Mouse (Mus musculus) heart, embryonic 16.5 days (tissue): ENCODE data around the gene Grin2b. TPM values are rescaled to one million over a fixed set of nuclear protein-coding genes. Genes with fewer than 3 reads are reported as not detected.

ENCODE experiments used
- ATAC-seq: fragments of 200-750 bp; cut with Nextera tagmentation; replicated peaks from 2 replicates; pipeline ENCODE4 v1.8.0; 2017; ENCODE audit warnings: moderate number of reproducible peaks; ENCODE audit not compliant: insufficient read depth, low FRiP score; ENCODE audit errors: extremely low read depth
- H3K27ac ChIP-seq: fragments of 300-500 bp; sonication (generic); 2 replicates; pipeline ENCODE4 v1.5.1; 2014; ENCODE audit warnings: mild to moderate bottlenecking, low read length, control low read depth, moderate library complexity
- H3K27me3 ChIP-seq: fragments of 300-500 bp; sonication (generic); 2 replicates; pipeline ENCODE4 v1.6.1; 2014; ENCODE audit warnings: low read length, mixed read lengths; ENCODE audit not compliant: control insufficient read depth, insufficient read depth
- H3K36me3 ChIP-seq: fragments of 300-500 bp; sonication (generic); 2 replicates; pipeline ENCODE4 v1.6.1; 2014; ENCODE audit not compliant: control insufficient read depth, insufficient read depth
- H3K4me1 ChIP-seq: fragments of 300-500 bp; sonication (generic); 2 replicates; pipeline ENCODE4 v1.6.1; 2014; ENCODE audit warnings: low read length, mixed read lengths; ENCODE audit not compliant: control insufficient read depth, insufficient read depth
- H3K4me2 ChIP-seq: fragments of 300-500 bp; sonication (generic); 2 replicates; pipeline ENCODE4 v1.6.1; 2014; ENCODE audit warnings: low read depth, mild to moderate bottlenecking, control low read depth, low read length
- H3K4me3 ChIP-seq: fragments of 300-500 bp; sonication (generic); 2 replicates; pipeline ENCODE4 v1.5.1; 2014; ENCODE audit warnings: mild to moderate bottlenecking, control low read depth, low read length
- H3K9ac ChIP-seq: fragments of 300-500 bp; sonication (generic); 2 replicates; pipeline ENCODE4 v1.6.1; 2014; ENCODE audit warnings: low read length, control low read depth
- H3K9me3 ChIP-seq: fragments of 300-500 bp; sonication (generic); replicated peaks from 2 replicates; pipeline ENCODE4 v1.6.1; 2016; ENCODE audit warnings: low read length; ENCODE audit not compliant: control insufficient read depth
- WGBS: fragments of 180-500 bp; shearing (Covaris S2); extraction: QIAGEN DNeasy Blood & Tissue Kit; methylation state at CpG from one replicate; pipeline ENCODE4 v1.1.7; 2014; 5-methylcytosine and 5-hydroxymethylcytosine counted together
- polyA plus RNA-seq: library from polyadenylated mRNA; unstranded; fragments of >200 nt; fragmentation: Nextera tagmentation; extraction: Ambion mirVana; gene quantifications from 2 replicates; pipeline ENCODE4 v1.2.1, GENCODE M21; 2015

The Grin2b gene
- polyA plus RNA-seq, 1 experiment from 2014 or later, result under 0.01 TPM

DNA sequence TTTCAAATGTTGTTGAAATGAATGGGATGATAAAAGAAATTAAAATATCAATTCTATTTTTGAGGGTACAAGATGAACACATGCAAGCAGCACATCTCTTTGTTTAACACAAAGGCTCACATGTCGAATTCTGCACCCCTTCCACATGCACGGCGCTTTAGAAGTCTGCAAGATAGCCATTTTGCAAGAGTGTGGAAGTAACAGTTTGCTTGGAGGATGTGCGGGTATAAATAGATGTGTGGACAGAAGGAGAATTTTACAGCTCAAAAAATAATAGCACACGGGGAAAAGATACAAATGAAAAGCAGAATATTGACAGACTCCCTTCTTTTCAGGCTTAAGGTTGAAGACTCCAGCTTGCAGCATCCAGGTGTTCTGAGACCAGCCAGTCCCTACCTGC is 2.9 kb downstream of the Grin2b start:
- no peak overlapping the region for H3K27ac ChIP-seq
- H3K9me3 ChIP-seq, result no peaks in the 10 kb centered on the region
- H3K36me3 ChIP-seq, result no peaks in the 10 kb centered on the region
- 78% methylated on average over 5 of the region's 5 CpGs for WGBS
- H3K4me3 ChIP-seq, result no peak overlapping the region
- ATAC-seq, result no peak
- H3K9ac ChIP-seq, result no peak overlapping the region
- H3K4me1 ChIP-seq, result peaks cover 8% of the 10 kb centered on the region; the same call in 1 of the 2 replicates
- H3K27me3 ChIP-seq, result peaks cover 41% of the 10 kb centered on the region
- H3K4me2 ChIP-seq, result no peak overlapping the region

DNA sequence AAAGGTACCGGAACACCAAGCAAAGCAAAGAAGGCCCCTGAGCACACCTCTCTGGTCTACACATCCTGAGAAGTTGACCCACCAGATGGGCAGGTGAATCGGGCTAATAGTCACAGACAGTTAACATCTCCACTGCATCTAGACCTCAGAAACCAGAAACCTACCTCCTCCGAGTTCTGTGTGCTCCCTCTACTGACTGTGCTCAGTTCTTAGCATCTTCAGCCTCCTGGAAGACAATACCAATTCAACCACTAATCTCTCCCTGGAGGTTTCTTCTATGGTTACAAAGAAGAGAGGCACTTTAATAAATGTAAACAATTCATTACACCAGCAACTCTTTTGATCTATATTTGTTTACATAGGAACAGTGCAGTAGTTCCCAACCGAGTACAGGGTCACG is 6.0 kb downstream of the Grin2b start:
- no peak overlapping the region for H3K9ac ChIP-seq
- peaks cover 3% of the 10 kb centered on the region; the same call in 1 of the 2 replicates for H3K4me1 ChIP-seq
- no peaks in the 10 kb centered on the region for H3K9me3 ChIP-seq
- WGBS, result 74% methylated on average over 5 of the region's 5 CpGs
- H3K4me3 ChIP-seq, result no peak overlapping the region
- no peak overlapping the region for H3K4me2 ChIP-seq
- peaks cover 26% of the 10 kb centered on the region for H3K27me3 ChIP-seq
- no peak overlapping the region for H3K27ac ChIP-seq
- ATAC-seq, result no peak
- H3K36me3 ChIP-seq, result no peaks in the 10 kb centered on the region

DNA sequence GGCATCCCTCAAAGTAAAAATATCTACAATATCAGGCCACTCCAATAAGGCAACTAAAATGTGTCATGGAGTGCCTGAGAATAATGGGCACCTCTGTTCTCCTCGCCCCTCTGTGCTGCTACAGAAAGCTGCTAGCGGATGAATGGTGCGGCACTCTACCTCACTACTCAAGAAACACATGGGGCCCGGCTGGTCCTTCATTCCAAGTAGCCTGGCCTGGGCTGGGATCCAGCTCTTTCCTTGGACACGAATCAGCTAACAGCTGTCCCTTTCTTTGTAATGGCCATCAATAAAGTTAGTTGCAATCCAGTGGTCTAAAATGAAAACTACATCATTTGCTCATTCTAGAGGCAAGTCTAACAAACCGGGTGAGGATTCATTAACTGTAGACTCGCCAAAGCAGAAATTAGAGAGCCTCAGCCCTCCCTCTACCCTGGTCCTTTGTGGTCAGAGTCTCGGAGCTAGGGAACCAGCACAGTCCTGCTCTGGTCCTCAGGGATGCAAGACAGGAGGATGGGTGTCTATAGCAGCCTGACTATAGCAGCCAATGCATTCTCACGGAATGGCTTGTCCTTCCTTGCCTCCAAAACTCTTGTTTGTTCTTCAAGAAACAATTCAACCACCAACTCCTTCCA is 7.8 kb downstream of the Grin2b start:
- Histone ChIP-seq H3K9ac (no peak overlapping the region), H3K4me2 (no peak overlapping the region), H3K4me1 (no peaks in the 10 kb centered on the region), H3K36me3 (no peaks in the 10 kb centered on the region), H3K27ac (no peak overlapping the region), H3K27me3 (peaks cover 9% of the 10 kb centered on the region), H3K4me3 (no peak overlapping the region), H3K9me3 (no peaks in the 10 kb centered on the region)
- ATAC-seq, result no peak
- 67% methylated on average over 9 of the region's 9 CpGs for WGBS

DNA sequence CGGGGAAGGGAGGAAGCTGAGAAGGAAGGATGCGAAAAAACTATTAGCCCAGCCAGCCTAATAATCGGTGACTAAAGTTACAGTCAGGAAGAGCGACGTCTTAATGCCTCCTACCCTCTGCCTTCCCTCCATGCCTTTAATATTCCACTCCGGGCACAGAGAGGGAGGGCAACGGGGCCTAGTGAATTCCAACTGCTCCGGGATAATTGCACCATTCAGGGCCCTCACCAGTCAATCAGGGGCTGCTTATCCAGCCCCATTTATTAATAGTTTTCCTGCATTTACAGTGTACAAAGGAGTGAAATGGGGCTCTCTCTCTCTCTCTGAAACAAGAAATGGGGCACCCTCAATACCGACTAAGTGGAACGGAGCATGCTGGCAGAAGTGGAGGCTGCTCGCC is 11.2 kb downstream of the Grin2b start:
- H3K36me3 ChIP-seq, result no peaks in the 10 kb centered on the region
- no peak; the same call in 1 of the 2 replicates for ATAC-seq
- no peak overlapping the region for H3K27ac ChIP-seq
- no peaks in the 10 kb centered on the region for H3K9me3 ChIP-seq
- H3K9ac ChIP-seq, result no peak overlapping the region
- H3K4me2 ChIP-seq, result no peak overlapping the region
- H3K4me3 ChIP-seq, result no peak overlapping the region
- no peaks in the 10 kb centered on the region for H3K4me1 ChIP-seq
- 80% methylated on average over 11 of the region's 11 CpGs for WGBS
- no peaks in the 10 kb centered on the region for H3K27me3 ChIP-seq

DNA sequence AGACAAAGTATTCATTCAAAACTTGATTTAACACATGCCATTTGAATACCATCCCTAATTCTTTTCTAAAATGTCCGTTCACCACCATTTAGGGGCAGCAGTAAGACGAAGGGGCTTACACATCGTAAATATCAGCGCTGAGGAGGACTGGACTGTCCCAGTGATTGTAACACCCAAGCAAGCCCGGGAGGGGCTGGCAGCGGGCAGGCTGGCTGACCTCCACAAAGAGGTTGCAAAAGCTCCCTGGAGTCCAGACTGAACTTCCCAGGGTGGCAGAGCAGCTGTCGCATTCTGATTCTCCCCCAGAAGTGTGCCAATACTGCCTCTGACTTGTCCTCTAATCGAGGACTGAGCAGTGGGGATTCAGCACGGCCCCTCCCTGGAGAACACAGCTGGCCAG is 19.9 kb downstream of the Grin2b start:
- no peak for ATAC-seq
- H3K36me3 ChIP-seq, result no peaks in the 10 kb centered on the region
- no peak overlapping the region for H3K4me2 ChIP-seq
- no peak overlapping the region for H3K27ac ChIP-seq
- H3K4me3 ChIP-seq, result no peak overlapping the region
- H3K27me3 ChIP-seq, result no peaks in the 10 kb centered on the region
- no peak overlapping the region for H3K9ac ChIP-seq
- 57% methylated on average over 9 of the region's 9 CpGs for WGBS
- no peaks in the 10 kb centered on the region for H3K4me1 ChIP-seq
- 0 out of 2 replicates have a peak, but pooled peaks cover 2% of the 10 kb centered on the region for H3K9me3 ChIP-seq

DNA sequence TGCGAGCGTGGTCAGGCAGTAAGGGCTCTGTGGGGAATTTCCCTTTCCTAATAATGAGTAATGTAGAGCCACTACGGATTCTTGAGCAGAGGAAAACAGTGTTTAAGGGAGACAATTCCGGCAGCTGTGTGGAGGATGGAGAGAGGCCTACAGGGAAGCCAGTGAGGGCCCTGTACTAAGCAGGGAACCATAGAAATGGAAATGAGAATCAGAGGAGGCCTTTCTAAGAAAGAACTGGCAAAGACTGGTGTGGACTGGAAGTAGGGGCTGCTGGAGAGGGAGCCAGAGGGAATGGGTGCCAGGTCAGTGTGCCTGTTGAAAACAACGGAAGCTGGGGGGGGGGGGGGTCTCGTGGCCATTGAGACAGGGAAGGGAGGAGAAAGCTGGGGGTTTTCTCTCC is 23.2 kb downstream of the Grin2b start:
- no peaks in the 10 kb centered on the region for H3K4me1 ChIP-seq
- H3K9ac ChIP-seq, result no peak overlapping the region
- ATAC-seq, result no peak
- 43% methylated on average over 5 of the region's 6 CpGs for WGBS
- no peaks in the 10 kb centered on the region for H3K27me3 ChIP-seq
- H3K4me2 ChIP-seq, result no peak overlapping the region
- no peak overlapping the region for H3K4me3 ChIP-seq
- 0 out of 2 replicates have a peak, but pooled peaks cover 2% of the 10 kb centered on the region for H3K9me3 ChIP-seq
- no peaks in the 10 kb centered on the region for H3K36me3 ChIP-seq
- no peak overlapping the region for H3K27ac ChIP-seq

DNA sequence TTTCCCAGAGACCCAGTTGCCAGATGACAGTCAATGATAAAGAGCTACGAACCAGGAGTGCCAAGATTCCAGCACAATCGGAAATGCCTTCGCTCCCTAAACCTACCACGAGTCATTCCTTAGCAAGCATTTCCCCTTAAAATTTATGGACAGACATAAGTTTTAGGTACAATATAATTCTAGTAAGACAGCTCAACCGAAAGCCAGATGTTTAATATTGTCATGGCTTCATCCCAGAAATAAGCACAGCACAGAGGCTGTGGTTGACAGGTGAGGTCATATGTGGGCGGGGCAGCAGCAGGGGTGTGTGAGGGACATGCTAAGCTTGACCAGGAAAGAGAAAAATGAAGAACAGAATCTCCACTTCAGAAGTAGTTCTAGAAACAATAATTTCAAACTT is 33.3 kb downstream of the Grin2b start:
- ATAC-seq, result no peak
- H3K9me3 ChIP-seq, result no peaks in the 10 kb centered on the region
- H3K9ac ChIP-seq, result no peak overlapping the region
- no peak overlapping the region for H3K4me3 ChIP-seq
- no peaks in the 10 kb centered on the region for H3K27me3 ChIP-seq
- H3K4me1 ChIP-seq, result no peaks in the 10 kb centered on the region
- no peak overlapping the region for H3K4me2 ChIP-seq
- H3K36me3 ChIP-seq, result no peaks in the 10 kb centered on the region
- no peak overlapping the region for H3K27ac ChIP-seq
- WGBS, result 73% methylated on average over 6 of the region's 6 CpGs

DNA sequence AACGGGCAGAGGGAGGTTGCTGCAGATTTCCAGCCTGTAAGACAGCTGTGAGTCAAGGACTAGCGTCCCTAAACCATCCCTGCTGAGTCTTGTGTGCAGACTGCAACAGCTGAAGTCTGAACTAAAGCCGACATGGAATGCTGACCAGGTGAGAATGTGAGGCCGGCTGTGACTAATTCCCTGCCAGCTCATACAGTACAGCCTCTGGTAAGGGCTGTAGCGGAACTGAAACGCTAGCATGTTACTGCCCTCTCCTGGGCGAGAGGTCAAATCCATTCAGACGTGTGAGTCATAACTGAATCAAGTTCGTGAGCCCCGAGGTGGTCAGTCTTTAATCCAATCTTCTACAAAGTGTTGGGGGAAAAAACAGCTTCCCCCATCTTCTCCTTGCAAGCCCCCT is 42.9 kb downstream of the Grin2b start:
- H3K36me3 ChIP-seq, result no peaks in the 10 kb centered on the region
- WGBS, result 25% methylated on average over 10 of the region's 10 CpGs
- no peak overlapping the region for H3K4me2 ChIP-seq
- no peaks in the 10 kb centered on the region for H3K4me1 ChIP-seq
- no peak overlapping the region for H3K27ac ChIP-seq
- no peaks in the 10 kb centered on the region for H3K9me3 ChIP-seq
- ATAC-seq, result no peak; the same call in 1 of the 2 replicates
- H3K9ac ChIP-seq, result no peak overlapping the region
- H3K27me3 ChIP-seq, result no peaks in the 10 kb centered on the region
- H3K4me3 ChIP-seq, result no peak overlapping the region

DNA sequence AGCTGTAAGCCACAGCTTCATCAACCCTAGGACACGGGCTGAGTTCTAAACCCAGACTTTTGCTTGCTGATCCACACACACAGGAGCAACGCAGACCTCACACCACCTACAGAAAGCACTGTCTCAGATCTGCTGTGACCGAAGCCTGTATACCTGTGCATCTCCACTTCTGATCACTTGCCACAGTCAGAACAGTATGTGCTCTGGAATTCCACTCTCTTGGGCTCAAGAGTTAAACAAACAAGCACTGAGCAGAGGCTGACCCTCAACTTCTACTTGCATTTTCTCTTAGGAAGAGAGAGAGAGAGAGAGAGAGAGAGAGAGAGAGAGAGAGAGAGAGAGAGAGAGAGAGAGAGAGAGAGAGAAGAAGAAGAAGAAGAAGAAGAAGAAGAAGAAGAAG is 50.7 kb downstream of the Grin2b start:
- no peak for ATAC-seq
- H3K4me3 ChIP-seq, result no peak overlapping the region
- H3K9ac ChIP-seq, result no peak overlapping the region
- no peak overlapping the region for H3K27ac ChIP-seq
- 71% methylated on average over 3 of the region's 3 CpGs for WGBS
- no peaks in the 10 kb centered on the region for H3K36me3 ChIP-seq
- H3K4me1 ChIP-seq, result no peaks in the 10 kb centered on the region
- no peak overlapping the region for H3K4me2 ChIP-seq
- H3K27me3 ChIP-seq, result no peaks in the 10 kb centered on the region
- no peaks in the 10 kb centered on the region for H3K9me3 ChIP-seq
